In the genomic region with DNA sequence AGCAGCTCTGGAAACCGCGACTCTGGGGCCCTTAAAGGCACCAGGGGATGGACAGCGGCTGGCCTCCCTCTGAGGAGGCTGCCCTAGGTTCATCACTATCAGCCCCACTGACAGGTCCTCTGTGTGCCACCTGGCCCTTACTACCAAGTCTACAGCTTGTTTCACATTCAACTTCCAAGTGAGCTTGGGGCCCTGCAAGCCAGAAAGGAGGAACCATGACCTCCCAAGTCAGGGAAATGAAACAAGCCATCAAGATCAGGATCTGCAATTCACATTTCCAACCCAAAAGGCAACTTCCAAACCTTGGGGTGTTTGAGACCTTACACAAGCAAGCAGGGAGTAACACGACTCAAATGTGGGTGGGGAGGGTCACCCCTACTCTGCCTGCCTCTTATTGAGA, we compare ENCODE assay signal across 11 mouse cellular contexts. TPM values are rescaled to one million over a fixed set of nuclear protein-coding genes. Genes with fewer than 3 reads are reported as not detected.
DNase-seq lines count a peak whose midpoint lies in the region; ATAC-seq and TF ChIP-seq lines count a peak whose summit lies in the region.
"Had no signal": no experiment of that assay in that cellular context is flagged by ENCODE, and none has a peak within 500 bp of the region (broad histone marks: within the 10 kb centered on the region; RNA-seq: fewer than 3 reads in every experiment).

No protein-coding gene starts in this region.

- H3K4me1 ChIP-seq in forebrain, embryonic 12.5 days: peaks cover 36% of the 10 kb centered on the region
- peaks cover 10% of the 10 kb centered on the region; the same call in 1 of the 2 replicates for H3K4me1 ChIP-seq in hindbrain, postnatal 0 days (ENCODE audit: insufficient read depth, low read length)
- peaks cover 36% of the 10 kb centered on the region for H3K4me1 ChIP-seq in neural tube, embryonic 12.5 days

- H3K36me3 ChIP-seq in forebrain, embryonic 12.5 days (replicated peaks): peaks cover 13% of the 10 kb centered on the region
- no peaks in the 10 kb centered on the region for H3K36me3 ChIP-seq in hindbrain, postnatal 0 days (ENCODE audit: insufficient read depth, low read length)
- H3K36me3 ChIP-seq in neural tube, embryonic 12.5 days: no peaks in the 10 kb centered on the region

- peaks cover 4% of the 10 kb centered on the region; the same call in 1 of the 2 replicates for H3K27me3 ChIP-seq in forebrain, embryonic 12.5 days
- no peaks in the 10 kb centered on the region for H3K27me3 ChIP-seq in hindbrain, postnatal 0 days (ENCODE audit: insufficient read depth, low read length)
- H3K27me3 ChIP-seq in neural tube, embryonic 12.5 days (replicated peaks): peaks cover 6% of the 10 kb centered on the region

- peak overlapping the region; percentile 70 for H3K4me2 ChIP-seq in forebrain, embryonic 12.5 days
- H3K4me2 ChIP-seq in hindbrain, postnatal 0 days (ENCODE audit: low read depth, low read length): peak overlapping the region; percentile 68
- H3K4me2 ChIP-seq in neural tube, embryonic 12.5 days (replicated peaks): peak overlapping the region; percentile 65

- 34% methylated on average over 4 of the region's 4 CpGs for WGBS in forebrain, embryonic 12.5 days
- 61% methylated on average over 4 of the region's 4 CpGs for WGBS in hindbrain, postnatal 0 days
- WGBS in neural tube, embryonic 12.5 days: 55% methylated on average over 4 of the region's 4 CpGs

- peak overlapping the region; percentile 15; the same call in 1 of the 2 replicates for H3K27ac ChIP-seq in layer of hippocampus, adult 2 months
- H3K27ac ChIP-seq in forebrain, embryonic 12.5 days: no peak overlapping the region
- H3K27ac ChIP-seq in hindbrain, postnatal 0 days: no peak overlapping the region
- H3K27ac ChIP-seq in neural tube, embryonic 12.5 days: no peak overlapping the region

- no peak for DNase-seq in layer of hippocampus, adult 2 months (ENCODE audit: low spot score in 2 of 2)
- DNase-seq in layer of hippocampus, adult 9-10 months (ENCODE audit: low spot score): no peak
- DNase-seq in hindbrain, postnatal 0 days (ENCODE audit: low spot score): no peak
- DNase-seq in embryo, embryonic 11 days: no peak
- no peak for DNase-seq in frontal cortex, postnatal 36 days (ENCODE audit: low spot score in 2 of 2)
- DNase-seq in kidney, adult 9 months: no peak
- DNase-seq: kidney, adult 18-20 months had no signal

- H3K9ac ChIP-seq in forebrain, embryonic 12.5 days: peak overlapping the region; percentile 80
- H3K9ac ChIP-seq in hindbrain, postnatal 0 days (replicated peaks; ENCODE audit: low read length): no peak overlapping the region
- 0 out of 2 replicates have a peak overlapping the region, but pooled peaks have one; percentile 81 for H3K9ac ChIP-seq in neural tube, embryonic 12.5 days

- no peak for ATAC-seq in forebrain, embryonic 12.5 days (ENCODE audit: low FRiP score)
- no peak for ATAC-seq in hindbrain, postnatal 0 days
- ATAC-seq in neural tube, embryonic 12.5 days (ENCODE audit: low FRiP score, low read depth): no peak

- no peak for TF ChIP-seq CTCF in layer of hippocampus, adult 2 months (conservative IDR thresholded peaks at IDR 0.05)
- no peak for TF ChIP-seq CTCF in hindbrain, postnatal 0 days (IDR thresholded peaks at IDR 0.05; ENCODE audit: low read depth)

- peak overlapping the region; percentile 20; the same call in 1 of the 2 replicates for H3K4me3 ChIP-seq in layer of hippocampus, adult 2 months
- peak overlapping the region; percentile 82 for H3K4me3 ChIP-seq in forebrain, embryonic 12.5 days (replicated peaks)
- no peak overlapping the region for H3K4me3 ChIP-seq in hindbrain, postnatal 0 days (ENCODE audit: low read length)
- peak overlapping the region; percentile 68 for H3K4me3 ChIP-seq in neural tube, embryonic 12.5 days

- no peaks in the 10 kb centered on the region for H3K9me3 ChIP-seq in forebrain, embryonic 12.5 days
- H3K9me3 ChIP-seq in hindbrain, postnatal 0 days (ENCODE audit: low read length): no peaks in the 10 kb centered on the region
- no peaks in the 10 kb centered on the region for H3K9me3 ChIP-seq in neural tube, embryonic 12.5 days

RNA-seq across cellular contexts. Expression of a gene that starts 40.7 kb away (rescaled TPM):
- total RNA-seq in layer of hippocampus, adult 2 months (2021): not detected
- polyA plus RNA-seq in forebrain, embryonic 12.5 days (2016; fragmentation: Nextera tagmentation; extraction: Ambion mirVana): not detected in 2 replicates
- total RNA-seq in hindbrain, postnatal 0 days (2014; rRNA removed): not detected in 2 replicates
- 0.28 TPM in 1 of 2 replicates, not detected in the other for polyA plus RNA-seq in hindbrain, postnatal 0 days (2015; fragmentation: Nextera tagmentation; extraction: Ambion mirVana)
- not detected in 2 replicates for polyA plus RNA-seq in neural tube, embryonic 12.5 days (2016; fragmentation: Nextera tagmentation; extraction: Ambion mirVana)
- total RNA-seq: left cerebral cortex, postnatal 36 days; monocyte, adult 5-6 weeks had no signal

RNA-seq across cellular contexts. Expression of a gene that starts 42.3 kb away (rescaled TPM):
- not detected for total RNA-seq in layer of hippocampus, adult 2 months (2021)
- 1.8 and 1.9 TPM in 2 replicates for polyA plus RNA-seq in forebrain, embryonic 12.5 days (2016; fragmentation: Nextera tagmentation; extraction: Ambion mirVana)
- total RNA-seq in hindbrain, postnatal 0 days (2014; rRNA removed): 11.9 and 12.8 TPM in 2 replicates
- 11.5 and 11.8 TPM in 2 replicates for polyA plus RNA-seq in hindbrain, postnatal 0 days (2015; fragmentation: Nextera tagmentation; extraction: Ambion mirVana)
- 2.1 and 2.4 TPM in 2 replicates for polyA plus RNA-seq in neural tube, embryonic 12.5 days (2016; fragmentation: Nextera tagmentation; extraction: Ambion mirVana)
- total RNA-seq: left cerebral cortex, postnatal 36 days; monocyte, adult 5-6 weeks had no signal
